Mouse (Mus musculus): ENCODE data around the gene Fcer1g. TPM values are rescaled to one million over a fixed set of nuclear protein-coding genes. Genes with fewer than 3 reads are reported as not detected.
A peak's percentile ranks its signal among the peaks of the same experiment; 100 is the strongest.

The Fcer1g gene
- polyA plus RNA-seq, 1 experiment from 2014 or later: 10.7 TPM

DNA sequence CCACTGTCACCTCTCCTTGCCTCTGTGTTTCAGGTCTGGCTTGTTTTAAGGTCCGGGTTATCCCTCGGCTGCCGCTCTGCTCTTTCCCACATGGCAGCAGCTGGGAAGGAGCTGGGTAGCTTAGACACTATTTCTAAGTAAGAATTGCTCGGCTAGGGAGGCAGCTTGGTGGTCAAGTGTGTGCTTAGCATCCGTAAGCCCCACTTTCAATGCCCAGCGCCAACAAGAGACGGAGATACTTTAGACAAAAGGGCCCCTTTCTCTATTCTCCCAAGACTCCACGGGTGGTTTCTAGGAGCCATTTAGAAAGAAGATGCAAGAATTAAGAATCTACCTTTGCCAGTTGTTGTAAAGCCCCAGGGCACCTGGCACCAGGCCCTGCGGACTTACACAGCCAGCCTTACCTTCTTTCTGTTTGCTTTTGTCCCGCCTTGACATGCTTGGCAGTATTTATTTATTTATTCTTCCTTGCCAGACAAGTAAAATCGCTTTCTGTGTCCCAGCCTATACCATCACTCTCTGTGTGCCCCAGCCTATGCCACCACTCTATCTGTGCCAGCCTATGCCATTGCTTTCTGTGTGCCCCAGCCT is 41.1 kb upstream of the Fcer1g start:
- DNase-seq (ENCODE audit: low spot score): no peak
- 94% methylated on average over 11 of the region's 11 CpGs for WGBS

DNA sequence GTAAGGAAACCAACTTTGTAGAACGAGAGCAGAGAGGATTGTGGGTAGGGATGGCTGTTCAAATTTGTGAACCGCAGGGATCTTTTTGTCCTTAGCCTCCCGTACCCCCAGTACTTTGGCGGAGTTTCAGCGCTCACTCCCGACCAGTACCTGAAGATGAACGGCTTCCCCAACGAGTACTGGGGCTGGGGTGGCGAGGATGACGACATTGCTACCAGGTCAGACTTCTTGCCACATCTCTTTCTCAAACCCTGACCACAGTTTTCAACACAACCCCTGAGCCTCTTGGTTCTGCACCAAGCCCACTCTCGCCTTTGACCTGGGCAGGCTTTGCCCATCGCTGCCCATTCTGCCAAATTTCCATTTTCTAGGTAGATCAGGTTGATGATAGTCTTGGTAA is 40.0 kb upstream of the Fcer1g start:
- H3K4me1 ChIP-seq: peaks cover 17% of the 10 kb centered on the region
- no peaks in the 10 kb centered on the region for H3K27me3 ChIP-seq (ENCODE audit: low read depth, poor library complexity, severe bottlenecking)
- peaks cover 74% of the 10 kb centered on the region for H3K36me3 ChIP-seq
- no peak overlapping the region for H3K4me3 ChIP-seq
- no peak for DNase-seq (ENCODE audit: low spot score)
- 93% methylated on average over 12 of the region's 12 CpGs for WGBS
- H3K9me3 ChIP-seq (replicated peaks): no peaks in the 10 kb centered on the region
- no peak overlapping the region for H3K27ac ChIP-seq

More for the DNA sequence above, 41.1 kb upstream of the Fcer1g start:
- Histone ChIP-seq H3K27me3 (ENCODE audit: low read depth, poor library complexity, severe bottlenecking) (no peaks in the 10 kb centered on the region), H3K4me3 (no peak overlapping the region), H3K36me3 (peaks cover 74% of the 10 kb centered on the region), H3K4me1 (peaks cover 22% of the 10 kb centered on the region), H3K9me3 (replicated peaks) (no peaks in the 10 kb centered on the region), H3K27ac (no peak overlapping the region)

DNA sequence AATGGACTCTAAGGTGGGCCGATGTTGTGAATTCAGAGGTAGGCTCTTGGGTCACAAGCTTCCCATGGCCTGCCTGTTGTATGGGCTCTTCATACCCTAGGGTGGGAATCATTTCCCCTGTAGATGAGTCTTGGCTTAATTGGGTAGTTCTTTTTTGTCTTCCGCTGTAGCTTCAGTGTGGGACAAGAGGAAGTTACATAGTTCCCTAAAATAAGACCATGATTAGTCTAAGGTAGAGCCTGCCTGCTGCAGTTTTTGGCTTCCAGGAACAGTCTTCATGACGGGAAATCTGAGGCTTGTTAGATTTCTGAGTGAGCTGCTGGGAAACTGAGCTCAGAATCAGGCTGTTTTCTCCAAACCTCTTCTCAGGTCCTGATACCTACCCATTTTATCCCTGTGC is 37.9 kb upstream of the Fcer1g start:
- H3K27ac ChIP-seq: no peak overlapping the region
- H3K9me3 ChIP-seq (replicated peaks): no peaks in the 10 kb centered on the region
- H3K36me3 ChIP-seq: peaks cover 55% of the 10 kb centered on the region

DNA sequence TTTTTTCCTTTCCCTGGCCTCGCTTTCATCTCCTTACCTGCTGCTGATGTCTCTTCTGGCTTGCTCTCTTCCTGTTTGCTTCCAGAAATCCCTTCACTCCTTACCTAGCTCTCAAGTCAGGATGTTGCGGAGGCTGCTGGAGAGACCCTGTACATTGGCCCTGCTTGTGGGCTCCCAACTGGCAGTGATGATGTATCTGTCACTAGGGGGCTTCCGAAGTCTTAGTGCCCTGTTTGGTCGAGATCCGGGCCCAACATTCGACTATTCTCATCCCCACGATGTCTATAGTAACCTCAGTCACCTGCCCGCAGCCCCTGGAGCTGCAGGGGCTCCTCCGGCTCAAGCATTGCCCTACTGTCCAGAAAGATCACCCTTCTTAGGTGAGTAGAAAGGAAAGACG is 37.5 kb upstream of the Fcer1g start:
- no peak for DNase-seq (ENCODE audit: low spot score)
- Histone ChIP-seq H3K4me1 (peaks cover 17% of the 10 kb centered on the region), H3K36me3 (peaks cover 51% of the 10 kb centered on the region), H3K4me3 (no peak overlapping the region), H3K27me3 (ENCODE audit: low read depth, poor library complexity, severe bottlenecking) (no peaks in the 10 kb centered on the region), H3K9me3 (replicated peaks) (no peaks in the 10 kb centered on the region), H3K27ac (no peak overlapping the region)
- WGBS: 76% methylated on average over 10 of the region's 10 CpGs

More for the DNA sequence above, 37.9 kb upstream of the Fcer1g start:
- no peak for DNase-seq (ENCODE audit: low spot score)
- Histone ChIP-seq H3K4me1 (peaks cover 17% of the 10 kb centered on the region), H3K4me3 (no peak overlapping the region), H3K27me3 (ENCODE audit: low read depth, poor library complexity, severe bottlenecking) (no peaks in the 10 kb centered on the region)
- 93% methylated on average over 3 of the region's 3 CpGs for WGBS

DNA sequence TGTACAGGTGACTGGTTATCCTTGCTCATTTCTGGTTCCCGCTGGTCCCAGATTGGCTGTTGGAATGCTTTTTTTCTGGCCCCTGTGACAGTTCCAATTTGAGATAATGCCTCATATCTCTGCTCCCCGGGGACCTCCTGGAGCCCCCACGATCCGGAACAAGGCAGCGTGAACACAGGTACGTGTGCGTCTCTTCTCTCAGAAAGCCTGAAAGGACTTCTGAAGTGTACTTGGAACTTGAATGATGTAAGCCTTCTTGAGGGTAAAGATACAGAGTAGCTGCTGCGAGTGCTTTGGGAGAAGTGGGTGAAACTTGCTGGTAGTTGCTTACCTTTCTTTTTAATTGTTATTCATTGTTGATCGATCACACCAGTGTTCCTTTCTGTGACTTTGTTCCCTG is 37.0 kb upstream of the Fcer1g start:
- 55% methylated on average over 9 of the region's 9 CpGs for WGBS
- Histone ChIP-seq H3K9me3 (replicated peaks) (no peaks in the 10 kb centered on the region), H3K27me3 (ENCODE audit: low read depth, poor library complexity, severe bottlenecking) (no peaks in the 10 kb centered on the region), H3K36me3 (peaks cover 47% of the 10 kb centered on the region), H3K27ac (no peak overlapping the region; the same call in 1 of the 2 replicates), H3K4me3 (peak overlapping the region; percentile 86), H3K4me1 (peaks cover 17% of the 10 kb centered on the region)
- DNase-seq (ENCODE audit: low spot score): no peak

DNA sequence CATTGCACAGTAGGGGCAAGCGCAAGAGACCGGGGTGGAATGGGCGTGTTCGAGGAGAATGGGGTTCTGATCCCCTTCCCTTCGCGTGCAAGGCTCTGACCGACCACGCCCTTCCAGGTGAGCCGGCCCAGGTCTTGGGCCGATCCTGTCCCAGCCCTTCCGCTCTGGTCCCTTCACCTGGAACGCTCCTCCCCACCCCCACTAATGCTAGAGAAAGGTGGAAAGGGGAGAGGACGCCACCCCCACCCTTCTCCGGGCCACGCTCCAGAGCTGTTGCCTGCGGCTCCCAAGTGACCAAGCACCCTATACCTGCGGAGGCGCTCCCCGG is 36.4 kb upstream of the Fcer1g start:
- Histone ChIP-seq H3K36me3 (peaks cover 40% of the 10 kb centered on the region), H3K4me1 (peaks cover 17% of the 10 kb centered on the region), H3K4me3 (peak overlapping the region; percentile 86), H3K27me3 (ENCODE audit: low read depth, poor library complexity, severe bottlenecking) (no peaks in the 10 kb centered on the region), H3K27ac (peak overlapping the region; percentile 81), H3K9me3 (replicated peaks) (no peaks in the 10 kb centered on the region)
- no peak for DNase-seq (ENCODE audit: low spot score)
- WGBS: under 1% methylated on average over 19 of the region's 19 CpGs

DNA sequence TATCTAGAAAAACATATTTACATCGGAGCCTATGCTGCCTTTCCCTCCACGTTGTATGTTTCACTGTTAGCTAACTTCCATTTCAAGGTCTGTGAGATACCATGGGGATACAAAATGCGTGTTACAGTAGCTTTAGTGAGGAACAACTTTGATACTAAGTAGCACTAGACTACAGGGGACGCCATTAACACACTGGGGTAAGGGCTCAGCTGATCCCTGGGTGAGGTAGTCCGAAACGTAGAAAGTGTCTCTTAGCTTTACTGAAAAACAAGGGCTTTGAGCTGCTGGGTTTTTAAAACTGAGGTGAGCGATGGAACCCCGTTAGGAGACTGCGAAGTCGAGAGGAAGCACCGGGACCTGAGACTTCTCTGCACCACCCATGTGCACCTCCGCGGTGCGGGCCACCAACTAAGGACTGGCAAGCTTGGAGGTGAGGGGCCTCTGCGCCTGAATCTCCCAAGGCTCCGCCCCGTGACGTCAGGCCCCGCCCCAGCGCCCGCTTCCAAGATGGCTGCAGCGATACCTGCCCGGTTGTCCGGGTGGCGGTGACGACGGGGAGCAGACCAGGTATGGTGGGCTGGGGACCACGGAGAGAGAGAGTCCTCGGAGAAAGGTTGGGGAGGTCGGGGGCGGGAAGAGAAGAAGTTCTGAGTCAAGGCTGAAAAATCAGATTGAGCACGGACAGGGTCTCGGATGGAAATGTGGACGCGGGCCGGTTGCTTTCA is 35.8 kb upstream of the Fcer1g start, which contains the start of gene B4galt3:
B4galt3 (plus strand) TSS at position 481 of the 725 bp plus-strand sequence.
- peaks cover 17% of the 10 kb centered on the region for H3K4me1 ChIP-seq
- H3K4me3 ChIP-seq: peak within 1 kb of the TSS; percentile 86
- peak within 1 kb of the TSS; percentile 81 for H3K27ac ChIP-seq
- WGBS: 3% methylated on average over 36 of the region's 36 CpGs
- no peaks in the 10 kb centered on the region for H3K9me3 ChIP-seq (replicated peaks)
- DNase-seq (ENCODE audit: low spot score): peak; percentile 97
- no peaks in the 10 kb centered on the region for H3K27me3 ChIP-seq (ENCODE audit: low read depth, poor library complexity, severe bottlenecking)
- peaks cover 35% of the 10 kb centered on the region for H3K36me3 ChIP-seq

DNA sequence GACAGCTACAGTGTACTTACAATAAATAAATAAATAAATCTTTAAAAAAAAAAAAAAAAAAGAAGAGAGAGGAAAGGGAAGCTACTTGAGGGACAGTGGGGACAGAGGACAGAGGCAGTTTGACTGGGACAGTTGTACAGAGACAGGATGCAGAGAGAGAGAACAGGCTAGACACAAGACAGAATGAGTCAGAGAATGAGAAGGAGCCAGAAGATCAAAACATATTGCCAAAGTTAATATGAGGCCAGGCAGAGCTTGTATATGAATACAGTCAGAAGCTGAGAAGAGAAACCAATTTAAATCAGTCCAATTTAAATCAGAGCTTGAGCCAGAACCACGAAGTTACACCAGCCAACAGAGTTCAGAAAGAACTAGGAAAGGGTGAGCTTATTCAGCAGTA is 34.2 kb upstream of the Fcer1g start:
- no peaks in the 10 kb centered on the region for H3K9me3 ChIP-seq (replicated peaks)
- peaks cover 20% of the 10 kb centered on the region for H3K4me1 ChIP-seq
- 64% methylated on average over 1 of the region's 1 CpGs for whole genome bisulfite sequencing
- H3K27me3 ChIP-seq (ENCODE audit: low read depth, poor library complexity, severe bottlenecking): no peaks in the 10 kb centered on the region
- H3K36me3 ChIP-seq: peaks cover 18% of the 10 kb centered on the region
- no peak overlapping the region for H3K27ac ChIP-seq
- no peak overlapping the region for H3K4me3 ChIP-seq
- DNase-seq (ENCODE audit: low spot score): no peak

DNA sequence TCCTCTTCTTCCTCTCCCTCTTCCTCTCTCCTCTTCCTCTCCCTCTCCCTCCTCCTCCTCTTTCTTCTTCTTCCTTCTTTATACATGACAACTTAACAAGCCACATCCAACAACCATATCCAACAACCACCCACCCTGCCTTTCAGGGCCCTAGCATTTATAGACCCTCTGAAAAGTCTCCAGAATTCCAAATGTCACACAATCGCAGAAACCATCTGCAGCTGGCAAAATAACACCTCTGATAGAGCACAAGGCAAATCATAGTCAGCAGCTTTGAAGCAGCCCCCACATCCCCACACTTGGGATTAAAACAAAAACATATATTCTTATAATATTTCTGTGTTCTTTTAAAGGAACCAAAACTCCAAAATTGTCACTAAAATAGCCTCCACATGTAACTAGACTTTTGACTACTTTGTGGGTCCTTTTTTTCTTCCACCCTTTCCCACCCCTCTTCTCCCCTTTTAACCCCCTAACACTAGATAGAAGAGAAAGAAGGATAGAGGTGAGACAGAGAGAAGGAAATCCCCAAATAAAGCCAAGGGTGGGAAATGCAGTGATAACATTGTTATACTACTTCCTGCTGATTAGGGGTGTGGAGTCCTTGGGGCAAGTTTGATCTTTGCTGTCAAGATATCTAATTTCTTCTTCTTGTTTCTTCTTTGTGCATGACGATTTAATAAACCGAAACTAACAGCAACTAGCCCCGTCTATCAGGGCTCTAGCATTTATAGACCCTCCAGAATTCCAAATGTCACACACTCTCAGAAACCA is 32.0 kb upstream of the Fcer1g start:
- WGBS: 77% methylated on average over 4 of the region's 4 CpGs
- H3K4me1 ChIP-seq: peaks cover 25% of the 10 kb centered on the region
- no peak for DNase-seq (ENCODE audit: low spot score)
- no peaks in the 10 kb centered on the region for H3K27me3 ChIP-seq (ENCODE audit: low read depth, poor library complexity, severe bottlenecking)
- no peak overlapping the region for H3K27ac ChIP-seq
- H3K9me3 ChIP-seq (replicated peaks): no peaks in the 10 kb centered on the region
- no peaks in the 10 kb centered on the region for H3K36me3 ChIP-seq
- H3K4me3 ChIP-seq: no peak overlapping the region

DNA sequence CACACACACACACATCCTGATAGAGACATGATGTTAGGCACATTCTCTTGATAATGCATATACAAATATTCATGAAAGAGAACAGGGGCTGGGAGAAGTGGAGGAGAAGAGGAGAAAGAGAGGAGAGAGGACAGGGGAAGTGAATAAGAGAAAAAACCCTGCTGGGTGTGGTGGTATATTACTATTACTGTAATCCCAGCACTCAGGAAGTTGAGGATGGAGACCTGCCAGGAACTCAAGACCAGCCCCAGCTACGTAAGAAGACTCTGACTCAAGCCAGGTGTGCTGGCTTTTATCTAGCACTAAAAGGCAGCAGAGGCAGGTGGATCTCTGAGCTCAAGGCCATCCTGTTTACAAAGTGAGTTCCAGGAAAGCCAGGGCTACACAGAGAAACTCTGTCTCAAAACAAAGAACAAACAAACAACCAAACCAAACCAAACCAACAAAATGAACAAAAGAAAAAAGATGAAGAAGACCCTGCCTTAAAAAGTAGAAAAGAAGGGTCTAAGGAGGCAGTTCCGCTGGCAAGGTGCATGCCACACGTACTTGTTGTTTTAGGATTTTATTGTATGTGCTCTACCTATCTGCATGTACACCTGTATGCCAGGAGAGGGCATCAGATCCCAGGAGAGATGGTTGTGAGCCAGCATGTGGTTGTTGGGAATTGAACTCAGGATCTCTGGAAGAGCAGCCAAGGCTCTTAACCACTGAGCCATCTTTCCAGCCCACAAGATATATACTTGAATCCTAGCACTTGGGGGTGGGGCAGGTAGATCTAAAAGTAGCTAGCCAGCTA is 29.7 kb upstream of the Fcer1g start:
- WGBS: 84% methylated on average over 3 of the region's 3 CpGs
- Histone ChIP-seq H3K27ac (no peak overlapping the region), H3K9me3 (replicated peaks) (no peaks in the 10 kb centered on the region), H3K4me1 (peaks cover 16% of the 10 kb centered on the region), H3K36me3 (peaks cover 6% of the 10 kb centered on the region), H3K27me3 (ENCODE audit: low read depth, poor library complexity, severe bottlenecking) (no peaks in the 10 kb centered on the region), H3K4me3 (no peak overlapping the region)
- DNase-seq (ENCODE audit: low spot score): no peak

DNA sequence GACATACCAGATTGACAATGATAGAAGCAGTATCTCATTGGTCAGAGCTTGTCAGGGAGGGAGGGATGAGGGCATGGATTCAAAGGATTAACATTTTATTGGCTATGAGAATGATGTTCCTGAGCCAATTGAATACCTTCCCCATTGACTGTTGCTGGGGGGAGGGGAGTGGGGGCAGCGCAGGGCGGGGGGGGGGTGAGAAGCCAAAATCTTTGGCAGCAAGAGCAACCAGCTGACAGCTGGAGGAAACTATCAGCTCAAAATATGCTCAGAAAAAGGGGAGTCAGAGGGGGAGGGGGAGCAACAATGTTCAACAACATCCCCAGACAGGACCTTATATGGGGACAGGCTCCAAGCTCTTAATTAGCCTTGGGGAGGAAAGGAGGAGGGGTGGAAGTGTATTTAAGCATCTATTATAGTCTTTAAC is 29.0 kb upstream of the Fcer1g start:
- Histone ChIP-seq H3K27ac (no peak overlapping the region), H3K27me3 (ENCODE audit: low read depth, poor library complexity, severe bottlenecking) (no peaks in the 10 kb centered on the region), H3K4me3 (peak overlapping the region; percentile 28), H3K4me1 (peaks cover 16% of the 10 kb centered on the region), H3K36me3 (peaks cover 11% of the 10 kb centered on the region), H3K9me3 (replicated peaks) (no peaks in the 10 kb centered on the region)
- 6% methylated on average over 2 of the region's 2 CpGs for WGBS
- DNase-seq (ENCODE audit: low spot score): no peak

DNA sequence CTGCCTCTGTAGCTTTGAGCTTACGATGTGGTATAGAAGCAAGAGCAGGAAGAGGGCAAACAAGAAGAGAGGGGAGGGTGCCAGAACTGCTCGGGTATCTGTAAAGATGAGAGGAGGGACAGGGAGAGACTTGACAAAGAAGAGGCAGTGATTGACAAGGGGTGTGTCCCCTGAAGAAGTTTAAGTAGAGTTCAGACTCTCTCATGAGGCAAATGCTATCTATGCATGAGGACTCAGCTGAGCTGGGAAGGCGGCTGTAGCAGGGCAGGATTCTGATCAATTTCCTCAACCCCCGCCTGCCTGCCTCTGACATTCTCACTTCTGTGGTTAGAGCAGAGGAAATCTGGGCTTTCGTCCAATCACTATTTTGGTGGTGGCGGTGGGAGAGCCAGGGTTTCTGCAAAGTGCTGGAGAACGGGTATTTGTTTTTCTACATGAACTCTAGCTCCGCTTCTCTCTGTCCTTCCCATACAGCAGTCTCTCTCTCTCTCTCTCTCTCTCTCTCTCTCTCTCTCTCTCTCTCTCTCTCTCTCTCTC is 28.5 kb upstream of the Fcer1g start:
- WGBS: 16% methylated on average over 8 of the region's 8 CpGs
- H3K9me3 ChIP-seq (replicated peaks): no peaks in the 10 kb centered on the region
- peak overlapping the region; percentile 28 for H3K4me3 ChIP-seq
- no peak for DNase-seq (ENCODE audit: low spot score)
- peaks cover 16% of the 10 kb centered on the region for H3K4me1 ChIP-seq
- peaks cover 16% of the 10 kb centered on the region for H3K36me3 ChIP-seq
- 0 out of 2 replicates have a peak overlapping the region, but pooled peaks have one; percentile 40 for H3K27ac ChIP-seq
- no peaks in the 10 kb centered on the region for H3K27me3 ChIP-seq (ENCODE audit: low read depth, poor library complexity, severe bottlenecking)
